Mouse (Mus musculus): Measurements from ENCODE around the gene Azin2.

The Azin2 gene

GRCm38 (mm10) chr4:128980890-128981832 is 18.9 kb upstream of the Azin2 start:
- CTCF ChIA-PET, result interaction anchor here (1.7 kb wide), 1 partner anchor 10 kb away, joined by 5 read pairs; no protein-coding TSS in a partner anchor

- CTCF ChIA-PET, result no interaction called here
These were observed 16.4 kb upstream of the Azin2 start for GRCm38 (mm10) chr4:128978634-128979033.

DNA sequence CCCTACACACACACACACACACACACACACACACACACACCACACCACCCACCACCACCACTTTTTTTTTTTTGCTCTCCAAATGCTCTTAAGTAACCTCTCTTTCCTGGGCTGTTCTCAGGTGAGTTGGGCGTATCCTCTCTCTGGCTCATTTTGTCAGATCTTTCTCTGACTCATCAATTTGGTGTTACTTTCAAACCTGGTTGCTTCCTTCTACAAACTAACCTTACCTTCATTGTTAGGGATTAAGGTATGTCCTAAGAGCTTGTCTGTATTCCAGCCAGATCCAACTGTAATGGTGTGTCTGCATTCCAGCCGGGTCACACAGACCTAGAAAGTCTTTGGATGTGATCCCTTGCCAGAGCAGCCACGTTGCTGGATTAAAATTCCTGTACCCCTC is 15.0 kb upstream of the Azin2 start:
- CTCF ChIA-PET, result no interaction called here

DNA sequence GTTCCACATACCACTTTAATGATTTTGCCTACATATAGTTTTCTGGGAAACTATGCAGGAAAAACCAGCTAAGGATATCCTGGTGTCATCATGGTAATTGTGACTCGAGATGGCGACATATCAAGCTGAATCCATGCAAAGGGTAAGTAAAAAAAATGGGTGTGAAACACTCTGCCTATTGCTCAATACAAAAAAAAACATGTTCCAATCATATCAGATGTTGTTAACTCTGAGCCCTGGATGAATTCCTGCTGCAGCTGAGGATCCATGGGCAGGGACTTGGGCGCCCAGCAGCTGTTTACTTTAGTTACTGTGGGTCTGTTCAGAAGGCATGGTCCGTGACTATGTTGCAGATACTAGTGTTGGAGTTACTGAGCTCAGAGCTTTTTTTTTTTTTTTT is 14.3 kb upstream of the Azin2 start:
- CTCF ChIA-PET, result interaction anchor here (0.6 kb wide), 2 partner anchors 107 to 1691 kb away, joined by 5 to 7 read pairs; no protein-coding TSS in a partner anchor

- CTCF ChIA-PET, result no interaction called here
These were observed 12.4 kb upstream of the Azin2 start for GRCm38 (mm10) chr4:128974677-128975076.

GRCm38 (mm10) chr4:128971065-128971694 is 8.9 kb upstream of the Azin2 start:
- CTCF ChIA-PET, result interaction anchor here (0.7 to 3.1 kb wide), 4 partner anchors 10 to 119 kb away, joined by 3 to 11 read pairs (median 6); no protein-coding TSS in a partner anchor

DNA sequence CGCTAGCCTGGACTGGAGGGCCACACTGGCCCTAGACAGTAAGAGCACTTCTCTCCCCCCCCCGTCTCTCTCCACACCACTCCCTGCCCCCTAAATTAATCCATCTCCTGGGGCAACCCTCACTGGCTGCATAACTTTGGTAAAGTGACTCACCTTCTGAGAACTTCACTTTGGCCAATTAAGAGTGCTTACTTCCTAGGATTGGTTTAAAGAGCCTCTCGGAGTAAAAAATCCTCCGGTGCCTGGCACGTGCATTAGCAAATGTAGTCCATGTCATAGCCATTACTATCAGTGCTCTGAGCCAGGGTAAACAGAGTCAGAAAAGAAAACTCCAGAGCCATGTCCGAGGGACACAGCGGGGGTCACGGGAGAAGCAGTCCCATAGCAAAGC is 8.2 kb upstream of the Azin2 start:
- CTCF ChIA-PET, result interaction anchor here (1.5 to 3.1 kb wide), 3 partner anchors 11 to 116 kb away, joined by 5 to 11 read pairs (median 6); no protein-coding TSS in a partner anchor

GRCm38 (mm10) chr4:128969607-128970416 is 7.6 kb upstream of the Azin2 start:
- CTCF ChIA-PET, result interaction anchor here (1.8 to 3.1 kb wide), 2 partner anchors 12 to 117 kb away, joined by 5 to 11 read pairs; no protein-coding TSS in a partner anchor

DNA sequence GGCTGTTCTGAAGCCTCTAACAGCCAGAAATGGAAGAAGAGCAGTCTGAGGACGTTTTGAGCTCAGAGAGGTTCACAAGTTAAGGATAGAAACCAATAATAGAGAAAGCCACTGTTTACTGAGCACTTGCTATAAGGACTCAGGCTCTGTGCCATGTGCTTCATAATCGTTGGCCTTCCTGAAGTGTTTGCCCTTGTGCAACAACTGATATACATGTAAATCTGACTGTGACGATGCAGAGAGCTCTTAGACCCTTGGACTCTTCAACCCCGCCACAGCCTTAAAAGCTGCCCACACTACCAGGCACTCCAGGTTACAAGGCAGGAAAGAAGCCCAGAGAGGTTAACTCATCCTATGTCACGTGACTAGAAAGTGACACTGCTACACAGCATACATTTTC is 6.8 kb upstream of the Azin2 start:
- CTCF ChIA-PET, result interaction anchor here (3.1 kb wide), 1 partner anchor 118 kb away, joined by 11 read pairs; no protein-coding TSS in a partner anchor

DNA sequence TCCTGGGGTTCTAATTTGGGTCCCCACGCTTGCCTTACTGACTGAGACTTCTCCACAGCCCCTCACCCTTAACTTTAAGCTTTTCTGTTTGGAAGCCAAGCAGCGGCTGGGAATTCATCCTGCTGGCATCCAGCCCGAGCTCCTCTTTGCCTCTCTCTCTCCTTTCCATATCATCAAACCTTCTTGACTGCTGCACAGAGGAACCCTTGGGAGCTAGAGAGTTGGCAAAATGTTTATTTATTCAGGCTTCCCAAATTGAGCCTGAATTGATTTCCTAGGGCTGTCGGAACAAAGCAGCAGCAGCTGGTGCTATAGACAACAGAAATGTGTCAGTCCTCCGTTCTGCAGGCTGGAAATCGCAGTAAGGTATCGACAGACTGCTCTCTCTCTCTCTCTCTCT is 4.5 kb upstream of the Azin2 start:
- CTCF ChIA-PET, result no interaction called here

- CTCF ChIA-PET, result interaction anchor here (0.6 to 0.8 kb wide), 2 partner anchors 124 to 135 kb away, joined by 4 read pairs; no protein-coding TSS in a partner anchor
These were observed 666 bp upstream of the Azin2 start for GRCm38 (mm10) chr4:128962926-128963290.

DNA sequence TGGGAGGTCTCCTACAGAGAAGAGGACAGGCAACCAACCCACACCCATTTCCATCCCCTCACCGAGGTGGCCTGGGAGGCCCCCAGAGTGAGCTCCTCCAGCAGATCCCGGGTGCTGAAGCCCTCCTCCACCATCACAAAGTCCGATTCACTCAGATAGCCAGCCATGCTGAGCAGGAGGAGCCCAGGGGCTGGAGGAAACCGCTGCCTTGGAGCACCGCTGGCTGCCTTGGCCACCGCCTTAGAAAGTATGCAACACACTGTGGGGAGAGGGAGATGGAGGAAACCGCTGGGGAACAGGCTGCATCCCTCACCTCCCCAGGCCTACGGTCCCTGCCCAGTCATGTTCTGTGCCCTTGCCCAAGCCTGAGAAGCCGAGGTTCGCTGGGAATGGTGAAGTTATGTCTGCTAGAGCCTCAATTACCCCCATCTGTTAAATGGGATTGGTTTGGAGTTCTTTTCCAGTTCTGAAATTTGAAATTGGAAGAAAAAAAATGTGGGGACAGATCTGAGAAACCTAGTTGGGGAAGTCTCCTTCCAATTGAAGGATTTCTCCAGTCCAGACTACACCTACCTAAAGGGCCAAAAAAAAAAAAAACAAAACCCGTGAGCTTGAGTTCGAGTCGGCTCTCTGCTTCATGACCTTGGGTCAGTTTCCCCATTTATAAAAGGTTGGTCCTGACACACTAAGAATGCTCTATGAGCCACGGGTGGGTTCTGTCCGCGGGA is 777 bp downstream of the Azin2 start:
- CTCF ChIA-PET, result interaction anchor here (0.7 kb wide), 1 partner anchor 400 kb away, joined by 3 read pairs; no protein-coding TSS in a partner anchor

DNA sequence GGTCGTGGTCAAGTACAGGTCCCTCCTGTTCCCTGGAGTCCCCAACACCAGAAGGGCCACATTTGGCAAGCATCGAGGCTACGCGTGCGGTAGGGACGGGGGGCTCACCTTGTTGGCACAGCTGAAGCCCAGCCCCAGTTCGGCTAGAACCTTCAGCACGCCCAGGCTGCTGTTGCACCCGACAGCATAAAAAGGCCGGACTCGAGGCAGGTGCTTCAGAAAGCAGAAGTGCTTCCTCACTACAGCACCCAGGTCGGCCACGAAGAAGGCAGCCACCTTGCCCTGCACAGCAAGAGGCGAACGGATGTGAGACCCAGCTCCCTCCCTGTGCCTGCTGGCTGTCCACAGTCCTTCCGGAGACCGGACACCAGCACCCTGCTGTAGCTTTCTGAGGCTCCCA is 2.6 kb downstream of the Azin2 start:
- CTCF ChIA-PET, result interaction anchor here (0.6 kb wide), 1 partner anchor 38 kb away, joined by 4 read pairs; no protein-coding TSS in a partner anchor

DNA sequence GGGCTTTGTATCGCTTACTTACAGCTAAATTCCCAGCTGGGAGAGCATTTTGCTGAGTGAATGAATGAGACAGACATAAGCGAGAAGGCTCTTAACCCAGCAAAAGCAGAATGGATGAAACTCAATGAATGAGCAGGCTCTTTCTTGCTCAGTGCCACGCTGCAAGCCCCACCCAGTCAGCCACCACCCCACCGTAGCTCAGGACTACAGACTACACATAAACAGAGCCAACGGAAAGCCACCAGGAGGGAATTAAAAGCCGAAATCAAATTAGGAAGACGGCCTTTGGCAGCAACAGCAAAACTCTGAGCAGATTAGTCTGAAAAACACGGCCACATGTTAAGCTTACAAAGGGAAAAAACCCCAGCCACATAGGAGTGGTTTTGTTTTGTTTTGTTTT is 3.4 kb downstream of the Azin2 start:
- CTCF ChIA-PET, result interaction anchor here (0.6 kb wide), 1 partner anchor 39 kb away, joined by 4 read pairs; no protein-coding TSS in a partner anchor

GRCm38 (mm10) chr4:128958156-128958555 is 4.1 kb downstream of the Azin2 start:
- CTCF ChIA-PET, result interaction anchor here (1.0 kb wide), 1 partner anchor 125 kb away, joined by 3 read pairs; no protein-coding TSS in a partner anchor

- CTCF ChIA-PET, result interaction anchor here (1.0 kb wide), 1 partner anchor 125 kb away, joined by 3 read pairs; no protein-coding TSS in a partner anchor
These were observed 4.9 kb downstream of the Azin2 start for GRCm38 (mm10) chr4:128957155-128957911.

DNA sequence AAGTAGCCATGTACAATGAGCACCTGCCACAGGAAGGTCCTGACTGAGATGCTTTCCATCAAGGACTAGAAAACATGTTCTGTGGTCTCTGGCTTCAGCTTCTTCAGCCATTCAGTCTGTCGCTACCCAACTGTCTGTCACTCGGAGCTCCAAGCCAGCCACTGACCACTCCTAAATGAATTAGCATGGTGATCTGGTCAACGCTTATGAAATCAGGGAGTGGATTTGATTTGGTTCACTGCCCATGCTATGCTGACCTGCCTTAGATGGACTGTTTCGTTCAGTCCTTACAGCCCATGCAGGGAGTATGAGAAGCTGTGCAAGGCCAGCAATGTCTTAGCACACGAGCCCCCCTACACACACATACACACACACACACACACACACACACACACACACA is 8.4 kb downstream of the Azin2 start:
- CTCF ChIA-PET, result no interaction called here

GRCm38 (mm10) chr4:128950461-128950860 is 11.8 kb downstream of the Azin2 start:
- CTCF ChIA-PET, result interaction anchor here (0.6 kb wide), 1 partner anchor 170 kb away, joined by 3 read pairs; no protein-coding TSS in a partner anchor

- CTCF ChIA-PET, result no interaction called here
These were observed 12.7 kb downstream of the Azin2 start for GRCm38 (mm10) chr4:128949470-128950005.

Data from spleen, embryonic (tissue).